Mouse (Mus musculus) MEL (cell line): ENCODE data around the gene Trim26. TPM values are rescaled to one million over a fixed set of nuclear protein-coding genes. Genes with fewer than 3 reads are reported as not detected.

Experiments used
- DNase-seq: peaks from one replicate; pipeline ENCODE4 v3.0.0; 2011; ENCODE audit warnings: low read depth, low spot score
- H3K27ac ChIP-seq: 2 replicates; pipeline ENCODE4 v1.5.1; 2012; ENCODE audit warnings: low read depth, mild to moderate bottlenecking, control low read depth, low read length, moderate library complexity; ENCODE audit not compliant: control insufficient read depth
- H3K27me3 ChIP-seq, 2 experiments: fragments of 150-350 bp in 1 of 2; sonication (generic) in 1 of 2; 2 replicates each; pipeline ENCODE4 v1.6.1; 2012; ENCODE audit warnings: low read length in 2 of 2, mild to moderate bottlenecking in 2 of 2, improper control_type of control experiment in 1 of 2, moderate library complexity in 1 of 2; ENCODE audit not compliant: insufficient read depth in 2 of 2, control insufficient read depth in 1 of 2
- H3K36me3 ChIP-seq, 2 experiments: 2 replicates each; pipeline ENCODE4 v1.6.1; 2012 to 2014; ENCODE audit warnings: low read length in 2 of 2, improper control_type of control experiment in 1 of 2, inconsistent platforms in 1 of 2, mild to moderate bottlenecking in 1 of 2; ENCODE audit not compliant: insufficient read depth in 2 of 2, control insufficient read depth in 1 of 2
- H3K4me1 ChIP-seq, 2 experiments: fragments of 150-350 bp in 1 of 2; sonication (generic) in 1 of 2; 2 replicates each; pipeline ENCODE4 v1.6.1; 2012; ENCODE audit warnings: low read length in 2 of 2, improper control_type of control experiment in 1 of 2, mild to moderate bottlenecking in 1 of 2; ENCODE audit not compliant: insufficient read depth in 2 of 2, control insufficient read depth in 1 of 2
- H3K4me3 ChIP-seq, 2 experiments: fragments of 150-350 bp in 1 of 2; sonication (generic) in 1 of 2; 2 replicates each; pipeline ENCODE4 v1.5.1; 2012; ENCODE audit warnings: low read depth in 2 of 2, low read length in 2 of 2, mild to moderate bottlenecking in 2 of 2, moderate library complexity in 2 of 2, control low read depth in 1 of 2, improper control_type of control experiment in 1 of 2; ENCODE audit not compliant: control insufficient read depth in 1 of 2, insufficient read depth in 1 of 2
- H3K79me2 ChIP-seq: 2 replicates; pipeline ENCODE4 v1.6.1; 2012; ENCODE audit warnings: mild to moderate bottlenecking, low read length, moderate library complexity; ENCODE audit not compliant: control insufficient read depth, poor library complexity, insufficient read depth
- H3K9ac ChIP-seq: 2 replicates; pipeline ENCODE4 v1.6.1; 2012; ENCODE audit warnings: low read depth, mild to moderate bottlenecking, control low read depth, low read length, moderate library complexity; ENCODE audit not compliant: control insufficient read depth, poor library complexity, severe bottlenecking
- H3K9me3 ChIP-seq: fragments of 150-350 bp; sonication (generic); replicated peaks from 2 replicates; pipeline ENCODE4 v1.6.1; 2012; ENCODE audit warnings: mild to moderate bottlenecking, low read length, improper control_type of control experiment, moderate library complexity; ENCODE audit not compliant: insufficient read depth
- CHD1 ChIP-seq: IDR thresholded peaks from 2 replicates; pipeline ENCODE4 v1.6.1; 2012; ENCODE audit warnings: low read depth, mild to moderate bottlenecking, inconsistent platforms, low read length, improper control_type of control experiment
- EP300 ChIP-seq, 2 experiments: IDR thresholded peaks; 2 replicates each; pipeline ENCODE4 v1.6.1; 2011; ENCODE audit warnings: improper control_type of control experiment in 2 of 2, low read length in 2 of 2, low read depth in 1 of 2, mild to moderate bottlenecking in 1 of 2
- ETS1 ChIP-seq: IDR thresholded peaks from 2 replicates; pipeline ENCODE4 v1.6.1; 2012; ENCODE audit warnings: low read depth, mild to moderate bottlenecking, inconsistent platforms, low read length, improper control_type of control experiment, moderate library complexity
- GABPA ChIP-seq: IDR thresholded peaks from 2 replicates; pipeline ENCODE4 v1.6.1; 2012; ENCODE audit warnings: low read depth, mild to moderate bottlenecking, inconsistent platforms, low read length, improper control_type of control experiment, moderate library complexity
- JUND ChIP-seq: IDR thresholded peaks from 2 replicates; pipeline ENCODE4 v1.6.1; 2011; ENCODE audit warnings: low read depth, mild to moderate bottlenecking, improper control_type of control experiment, low read length
- KAT2A ChIP-seq: conservative IDR thresholded peaks from 2 replicates; pipeline ENCODE4 v1.6.1; 2012; ENCODE audit warnings: low read depth, low read length, improper control_type of control experiment, inconsistent platforms
- MAFK ChIP-seq: IDR thresholded peaks from 2 replicates; pipeline ENCODE4 v1.6.1; 2011; ENCODE audit warnings: low read depth, mild to moderate bottlenecking, low read length, improper control_type of control experiment, borderline replicate concordance
- MAX ChIP-seq: IDR thresholded peaks from 2 replicates; pipeline ENCODE4 v1.6.1; 2011; ENCODE audit warnings: low read length, improper control_type of control experiment
- MAZ ChIP-seq: IDR thresholded peaks from 2 replicates; pipeline ENCODE4 v1.6.1; 2012; ENCODE audit warnings: low read depth, mild to moderate bottlenecking, inconsistent platforms, low read length, improper control_type of control experiment
- MEF2A ChIP-seq: IDR thresholded peaks from 2 replicates; pipeline ENCODE4 v1.6.1; 2014; ENCODE audit warnings: low read depth, mild to moderate bottlenecking, inconsistent platforms, low read length, improper control_type of control experiment; ENCODE audit not compliant: poor library complexity, insufficient replicate concordance, severe bottlenecking; ENCODE audit errors: extremely low read depth
- MYC ChIP-seq: IDR thresholded peaks from 2 replicates; pipeline ENCODE4 v1.6.1; 2011; ENCODE audit warnings: low read depth, mild to moderate bottlenecking, low read length, improper control_type of control experiment, moderate library complexity
- NRF1 ChIP-seq: IDR thresholded peaks from 2 replicates; pipeline ENCODE4 v1.6.1; 2014; ENCODE audit warnings: low read depth, mild to moderate bottlenecking, inconsistent platforms, low read length, improper control_type of control experiment, moderate library complexity; ENCODE audit not compliant: poor library complexity, insufficient read depth, severe bottlenecking
- POLR2A ChIP-seq, 2 experiments: IDR thresholded peaks; 2 replicates each; pipeline ENCODE4 v1.6.1; 2011 to 2012; ENCODE audit warnings: low read length in 2 of 2, mild to moderate bottlenecking in 2 of 2, control low read depth in 1 of 2, improper control_type of control experiment in 1 of 2, low read depth in 1 of 2, moderate library complexity in 1 of 2; ENCODE audit not compliant: control insufficient read depth in 1 of 2, insufficient read depth in 1 of 2, poor library complexity in 1 of 2
- RAD21 ChIP-seq: IDR thresholded peaks from 2 replicates; pipeline ENCODE4 v1.6.1; 2011; ENCODE audit warnings: mild to moderate bottlenecking, low read depth, low read length, improper control_type of control experiment
- SIN3A ChIP-seq: IDR thresholded peaks from 2 replicates; pipeline ENCODE4 v1.6.1; 2012; ENCODE audit warnings: low read length, improper control_type of control experiment, inconsistent platforms
- SMC3 ChIP-seq: IDR thresholded peaks from 2 replicates; pipeline ENCODE4 v1.6.1; 2011; ENCODE audit warnings: low read depth, low read length, improper control_type of control experiment
- TBP ChIP-seq: IDR thresholded peaks from 2 replicates; pipeline ENCODE4 v1.8.0; 2011; ENCODE audit warnings: low read depth, low read length, improper control_type of control experiment
- USF1 ChIP-seq: IDR thresholded peaks from 2 replicates; pipeline ENCODE4 v1.6.1; 2014; ENCODE audit warnings: low read depth, mild to moderate bottlenecking, inconsistent platforms, low read length, improper control_type of control experiment, moderate library complexity
- ZC3H11A ChIP-seq: IDR thresholded peaks from 2 replicates; pipeline ENCODE4 v1.6.1; 2012; ENCODE audit warnings: low read depth, mild to moderate bottlenecking, inconsistent platforms, low read length, improper control_type of control experiment
- ZKSCAN1 ChIP-seq: IDR thresholded peaks from 2 replicates; pipeline ENCODE4 v1.6.1; 2012; ENCODE audit warnings: low read depth, mild to moderate bottlenecking, inconsistent platforms, low read length, improper control_type of control experiment, moderate library complexity
- ZMIZ1 ChIP-seq: IDR thresholded peaks from 2 replicates; pipeline ENCODE4 v1.6.1; 2012; ENCODE audit warnings: low read depth, mild to moderate bottlenecking, inconsistent platforms, low read length, improper control_type of control experiment, moderate library complexity
- polyA plus RNA-seq, 2 experiments: library from polyadenylated mRNA; stranded (reverse) in 1 of 2; unstranded in 1 of 2; fragments of >175 nt in 1 of 2; fragments of >200 nt in 1 of 2; gene quantifications; 2 replicates each; pipeline versions ENCODE4 v1.2.1 to v1.2.4; 2012; ENCODE audit warnings: low replicate concordance in 2 of 2, low read depth in 1 of 2; ENCODE audit not compliant: insufficient read length in 2 of 2, insufficient read depth in 1 of 2, missing spikeins in 1 of 2
- total RNA-seq: library from RNA; depleted of rRNA; stranded (reverse); fragments of 300-350 nt; gene quantifications from 2 replicates; pipeline ENCODE4 v1.2.3, GENCODE M21; 2012

The Trim26 gene
- total and polyA plus RNA-seq, 3 experiments = 5.6 to 12.4 TPM; not detected in 1

DNA sequence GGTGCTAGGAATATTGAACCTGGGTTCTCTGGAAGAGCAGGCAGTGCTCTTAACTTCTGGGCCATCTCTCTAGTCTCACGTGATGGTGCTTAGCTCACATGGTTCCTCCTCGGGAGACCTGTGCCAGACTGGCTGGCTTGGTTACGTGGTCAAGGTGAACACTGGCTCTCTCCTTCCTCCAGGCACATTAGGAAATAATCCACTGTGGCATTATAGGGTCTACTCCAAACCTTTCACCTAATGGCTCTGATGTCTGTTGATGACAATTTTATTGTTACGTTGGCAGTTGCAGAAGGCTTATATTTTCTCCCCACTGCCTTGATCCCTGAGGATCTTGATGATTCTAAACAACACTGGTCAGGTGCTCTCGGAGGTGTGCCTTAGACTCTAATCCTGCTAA lies 12.0 kb downstream of the Trim26 start:
- DNase-seq = no peak
- H3K9me3 ChIP-seq = no peaks in the 10 kb centered on the region
- H3K27me3 ChIP-seq = no peaks in the 10 kb centered on the region
- no peak overlapping the region for H3K4me3 ChIP-seq
- H3K9ac ChIP-seq = no peak overlapping the region
- peaks cover 14 to 19% of the 10 kb centered on the region in 2 experiments for H3K4me1 ChIP-seq
- no peak overlapping the region for H3K27ac ChIP-seq
- no peaks in the 10 kb centered on the region for H3K79me2 ChIP-seq
- TF ChIP-seq ZC3H11A (no peak), KAT2A (no peak), ETS1 (no peak), SIN3A (no peak), RAD21 (no peak)
- TF ChIP-seq, all 39 proteins: peak for 0
- H3K36me3 ChIP-seq = peaks cover 0 to 21% of the 10 kb centered on the region in 2 experiments; a peak in 2 of 4 replicates

DNA sequence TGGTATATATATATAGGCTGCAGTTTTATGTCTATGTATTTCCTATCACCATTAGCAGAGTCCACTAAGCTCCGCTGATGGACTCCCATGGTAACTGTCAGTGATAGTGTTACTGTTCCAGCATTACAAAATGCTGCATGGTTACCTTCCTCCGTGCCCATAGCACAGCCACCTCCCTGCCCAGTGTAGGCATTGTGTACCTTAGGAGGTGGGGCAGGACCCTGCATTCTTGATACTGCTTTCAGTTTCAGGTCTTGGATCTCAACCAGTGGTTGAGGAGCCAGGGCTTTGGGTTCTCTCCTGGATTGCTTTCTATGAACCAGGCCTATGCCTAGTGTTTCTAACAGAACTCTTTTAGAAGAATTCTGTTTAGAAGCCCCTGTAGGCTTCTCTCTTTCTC lies 13.1 kb downstream of the Trim26 start:
- no peak overlapping the region for H3K9ac ChIP-seq
- H3K4me1 ChIP-seq = peaks cover 7 to 9% of the 10 kb centered on the region in 2 experiments
- no peaks in the 10 kb centered on the region for H3K9me3 ChIP-seq
- H3K27ac ChIP-seq = no peak overlapping the region
- no peaks in the 10 kb centered on the region for H3K79me2 ChIP-seq
- TF ChIP-seq MAX = no peak
- no peak for TF ChIP-seq TBP
- no peak for TF ChIP-seq SMC3
- no peak for TF ChIP-seq CHD1
- no peak for TF ChIP-seq MEF2A
- no peak for TF ChIP-seq POLR2A (IDR thresholded peaks at IDR 0.05; ENCODE audit: control insufficient read depth in 1 of 2, insufficient read depth in 1 of 2, low read depth in 1 of 2, low read length in 2 of 2, poor library complexity in 1 of 2)
- TF ChIP-seq ZKSCAN1 = no peak
- TF ChIP-seq RAD21 = no peak
- peaks cover 0 to 11% of the 10 kb centered on the region in 2 experiments; a peak in 2 of 4 replicates for H3K36me3 ChIP-seq
- no peak for DNase-seq
- H3K4me3 ChIP-seq = no peak overlapping the region
- no peaks in the 10 kb centered on the region for H3K27me3 ChIP-seq

DNA sequence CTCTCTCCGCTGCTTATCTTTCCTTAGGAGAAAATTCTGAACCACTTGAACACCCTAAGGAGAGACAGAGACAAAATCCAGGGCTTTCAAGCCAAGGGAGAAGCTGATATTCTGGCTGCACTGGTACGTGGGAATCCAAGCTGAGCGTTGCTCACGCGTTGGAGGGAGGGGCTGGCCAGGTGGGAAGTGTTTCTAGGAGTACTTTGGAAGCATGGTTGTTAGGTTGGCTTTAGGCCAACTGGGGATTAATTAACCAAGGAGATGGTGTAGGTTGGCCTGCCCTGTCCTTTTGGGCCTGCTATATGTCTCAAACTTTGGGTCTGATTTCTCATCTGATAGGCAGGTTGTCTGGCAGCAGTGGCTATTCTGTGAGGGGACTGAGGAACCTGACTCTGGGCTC lies 14.3 kb downstream of the Trim26 start:
- Histone ChIP-seq H3K4me3 (no peak overlapping the region), H3K4me1 (peaks cover 0 to 1% of the 10 kb centered on the region in 2 experiments; a peak in 1 of 4 replicates), H3K36me3 (peaks cover 0 to 3% of the 10 kb centered on the region in 2 experiments; a peak in 2 of 4 replicates), H3K9me3 (no peaks in the 10 kb centered on the region), H3K27ac (no peak overlapping the region), H3K79me2 (no peaks in the 10 kb centered on the region), H3K9ac (no peak overlapping the region), H3K27me3 (no peaks in the 10 kb centered on the region)
- no peak for DNase-seq
- no peak for TF ChIP-seq MYC
- no peak for TF ChIP-seq USF1
- TF ChIP-seq TBP = no peak
- no peak for TF ChIP-seq MEF2A
- TF ChIP-seq GABPA = no peak
- no peak for TF ChIP-seq POLR2A (IDR thresholded peaks at IDR 0.05; ENCODE audit: control insufficient read depth in 1 of 2, insufficient read depth in 1 of 2, low read depth in 1 of 2, low read length in 2 of 2, poor library complexity in 1 of 2)
- TF ChIP-seq ZMIZ1 = no peak
- no peak for TF ChIP-seq MAFK
- no peak for TF ChIP-seq EP300 (IDR thresholded peaks at IDR 0.05; ENCODE audit: low read depth in 1 of 2, low read length in 2 of 2)
- no peak for TF ChIP-seq NRF1
- no peak for TF ChIP-seq KAT2A
- no peak for TF ChIP-seq RAD21
- TF ChIP-seq JUND = no peak
- TF ChIP-seq MAZ = no peak
